Mouse (Mus musculus): Measurements from ENCODE around the gene Fat3. TPM values are rescaled to one million over a fixed set of nuclear protein-coding genes. Genes with fewer than 3 reads are reported as not detected.

The Fat3 gene
- polyA plus RNA-seq, 1 experiment from 2014 or later: 10.2 TPM

GRCm38 (mm10) chr9:16216235-16216634, 284.9 kb downstream of the Fat3 start:
- ATAC-seq (ENCODE audit: low FRiP score): no peak
- H3K4me2 ChIP-seq: no peak overlapping the region
- H3K36me3 ChIP-seq: no peaks in the 10 kb centered on the region
- peaks cover 34% of the 10 kb centered on the region for H3K4me1 ChIP-seq
- H3K4me3 ChIP-seq (replicated peaks): no peak overlapping the region
- H3K27ac ChIP-seq (replicated peaks): peak overlapping the region; percentile 45; the same call in 1 of the 2 replicates
- 71% methylated on average over 6 of the region's 6 CpGs for WGBS
- no peak overlapping the region for H3K9ac ChIP-seq (replicated peaks)
- H3K9me3 ChIP-seq (replicated peaks): no peaks in the 10 kb centered on the region
- no peaks in the 10 kb centered on the region for H3K27me3 ChIP-seq (replicated peaks)

DNA sequence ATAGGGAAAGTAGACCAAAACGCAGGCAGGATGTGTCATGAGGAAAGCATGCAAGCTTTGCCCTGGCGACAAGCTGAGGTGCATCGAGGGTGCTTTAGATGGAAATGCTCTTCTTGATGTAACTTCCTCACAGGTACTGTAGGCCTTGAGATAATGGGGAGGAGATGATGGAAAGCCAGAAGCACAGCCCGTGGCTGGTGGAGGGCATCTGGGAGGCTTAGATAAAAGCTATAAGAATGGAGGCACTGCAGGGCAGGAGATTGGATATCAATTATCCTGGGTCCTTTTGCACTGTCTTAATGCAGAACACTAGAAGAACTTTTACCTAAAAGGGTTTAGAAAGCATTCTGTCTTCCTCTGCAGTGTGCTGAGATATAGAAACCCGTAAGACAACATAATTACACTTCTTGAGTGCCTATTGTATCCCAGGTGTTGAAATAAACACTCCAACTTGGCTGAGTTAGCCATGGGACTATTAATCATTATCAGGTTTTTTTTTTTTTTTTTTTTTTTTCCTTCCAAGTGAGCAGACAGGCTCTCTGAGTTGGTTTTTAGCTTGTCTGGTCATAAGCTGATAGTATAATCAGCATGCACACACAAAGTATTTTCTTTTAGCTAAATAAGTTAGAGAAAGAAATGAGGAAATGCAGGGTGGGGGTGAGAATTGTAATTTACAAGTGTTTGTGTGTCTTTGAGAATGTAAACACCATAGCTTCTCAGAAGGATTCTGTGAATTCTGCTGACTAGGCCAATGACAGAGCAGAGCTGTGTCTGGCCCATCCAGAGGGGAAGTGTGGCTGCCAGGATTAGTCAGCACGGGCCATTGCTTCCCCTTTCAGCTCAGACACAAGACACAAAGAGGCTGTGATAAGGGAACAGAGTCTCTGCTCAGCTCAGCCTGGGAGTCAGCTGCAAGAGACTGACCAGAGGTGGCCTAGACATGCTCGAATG, 286.1 kb downstream of the Fat3 start:
- Histone ChIP-seq H3K27me3 (replicated peaks) (no peaks in the 10 kb centered on the region), H3K9ac (replicated peaks) (no peak overlapping the region), H3K4me2 (no peak overlapping the region), H3K36me3 (no peaks in the 10 kb centered on the region), H3K4me3 (replicated peaks) (no peak overlapping the region), H3K4me1 (peaks cover 34% of the 10 kb centered on the region), H3K27ac (replicated peaks) (peak overlapping the region; percentile 45), H3K9me3 (replicated peaks) (no peaks in the 10 kb centered on the region)
- peak; percentile 79 for ATAC-seq (ENCODE audit: low FRiP score)
- 54% methylated on average over 7 of the region's 7 CpGs for WGBS

DNA sequence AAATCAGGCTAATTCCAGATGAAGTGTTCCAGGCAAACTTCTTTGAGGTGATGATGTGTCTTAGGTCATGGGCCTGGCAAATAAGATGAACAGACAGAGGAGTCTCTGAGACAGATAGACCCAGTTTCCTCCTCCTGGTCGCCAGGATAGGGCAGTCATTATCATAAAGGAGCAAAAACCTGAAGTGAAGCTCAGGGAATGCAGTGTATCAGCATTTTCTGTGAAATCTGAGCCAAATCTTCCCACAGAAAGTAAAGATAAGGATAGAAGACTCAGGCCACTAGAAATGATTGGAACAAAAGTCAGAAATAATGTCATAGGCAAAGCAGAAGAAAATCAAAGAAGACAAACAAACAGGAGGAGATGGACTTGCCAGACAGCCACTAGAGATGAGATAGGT, 287.8 kb downstream of the Fat3 start:
- H3K27ac ChIP-seq (replicated peaks): no peak overlapping the region
- H3K4me1 ChIP-seq: peaks cover 34% of the 10 kb centered on the region
- no peaks in the 10 kb centered on the region for H3K9me3 ChIP-seq (replicated peaks)
- ATAC-seq (ENCODE audit: low FRiP score): no peak
- 55% methylated on average over 1 of the region's 1 CpGs for WGBS
- H3K27me3 ChIP-seq (replicated peaks): no peaks in the 10 kb centered on the region
- no peak overlapping the region for H3K9ac ChIP-seq (replicated peaks)
- H3K4me2 ChIP-seq: no peak overlapping the region
- no peaks in the 10 kb centered on the region for H3K36me3 ChIP-seq
- H3K4me3 ChIP-seq (replicated peaks): no peak overlapping the region

- Histone ChIP-seq H3K27me3 (replicated peaks) (no peaks in the 10 kb centered on the region), H3K4me1 (peaks cover 34% of the 10 kb centered on the region), H3K4me3 (replicated peaks) (no peak overlapping the region), H3K9ac (replicated peaks) (no peak overlapping the region), H3K9me3 (replicated peaks) (no peaks in the 10 kb centered on the region), H3K36me3 (no peaks in the 10 kb centered on the region), H3K27ac (replicated peaks) (no peak overlapping the region; the same call in 1 of the 2 replicates), H3K4me2 (no peak overlapping the region)
- 39% methylated on average over 3 of the region's 3 CpGs for WGBS
- peak; percentile 51; the same call in 1 of the 2 replicates for ATAC-seq (ENCODE audit: low FRiP score)
Observed at GRCm38 (mm10) chr9:16212628-16213027, 288.5 kb downstream of the Fat3 start.

DNA sequence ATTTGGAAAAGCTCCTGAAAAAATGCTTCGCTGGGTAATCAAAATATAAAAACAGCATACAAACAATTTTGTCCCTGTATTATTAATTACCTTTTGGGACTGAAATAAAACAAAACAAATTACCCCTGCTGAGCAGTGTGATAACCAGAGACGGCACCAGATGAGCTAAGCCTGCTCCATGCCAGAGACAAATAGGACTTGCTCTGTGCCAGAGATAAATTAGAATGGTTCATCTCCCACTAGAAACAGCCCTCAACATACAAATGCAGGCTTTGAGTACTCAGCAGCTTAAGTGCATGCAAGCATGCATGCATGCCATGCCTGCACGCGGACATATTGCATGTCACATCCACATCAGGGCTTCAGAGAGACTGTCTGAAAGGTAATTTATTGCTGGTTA, 288.9 kb downstream of the Fat3 start:
- no peaks in the 10 kb centered on the region for H3K9me3 ChIP-seq (replicated peaks)
- peaks cover 34% of the 10 kb centered on the region for H3K4me1 ChIP-seq
- WGBS: 36% methylated on average over 4 of the region's 4 CpGs
- no peak overlapping the region for H3K4me3 ChIP-seq (replicated peaks)
- H3K27me3 ChIP-seq (replicated peaks): no peaks in the 10 kb centered on the region
- no peak overlapping the region for H3K9ac ChIP-seq (replicated peaks)
- peak; percentile 58 for ATAC-seq (ENCODE audit: low FRiP score)
- H3K36me3 ChIP-seq: no peaks in the 10 kb centered on the region
- H3K27ac ChIP-seq (replicated peaks): peak overlapping the region; percentile 35; the same call in 1 of the 2 replicates
- H3K4me2 ChIP-seq: no peak overlapping the region

- no peak overlapping the region for H3K4me3 ChIP-seq (replicated peaks)
- peaks cover 34% of the 10 kb centered on the region for H3K4me1 ChIP-seq
- 71% methylated on average over 3 of the region's 3 CpGs for WGBS
- ATAC-seq (ENCODE audit: low FRiP score): no peak
- no peaks in the 10 kb centered on the region for H3K9me3 ChIP-seq (replicated peaks)
- H3K4me2 ChIP-seq: no peak overlapping the region
- H3K27me3 ChIP-seq (replicated peaks): no peaks in the 10 kb centered on the region
- H3K36me3 ChIP-seq: no peaks in the 10 kb centered on the region
- H3K27ac ChIP-seq (replicated peaks): peak overlapping the region; percentile 35
- H3K9ac ChIP-seq (replicated peaks): no peak overlapping the region
Observed at GRCm38 (mm10) chr9:16211468-16211867, 289.6 kb downstream of the Fat3 start.

DNA sequence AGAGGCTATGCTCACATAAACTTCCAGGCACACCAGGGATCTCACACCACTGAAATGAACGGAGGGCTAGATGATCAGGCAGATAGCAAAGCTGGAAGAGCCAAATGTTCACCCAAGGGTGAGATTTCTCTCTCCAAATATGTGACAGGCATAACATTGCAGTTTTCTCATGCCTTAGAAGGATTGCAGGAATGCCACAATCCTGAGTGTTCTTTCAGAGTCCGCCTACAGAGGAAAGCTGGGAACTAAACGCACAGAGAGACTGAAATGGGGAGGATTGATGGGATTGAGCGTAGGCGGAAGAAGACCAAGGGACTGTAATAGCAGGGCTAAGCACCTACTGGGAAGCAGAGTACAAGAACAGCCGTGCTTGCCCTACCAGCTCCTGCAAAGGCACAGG, 298.8 kb downstream of the Fat3 start:
- Histone ChIP-seq H3K27ac (replicated peaks) (no peak overlapping the region), H3K36me3 (no peaks in the 10 kb centered on the region), H3K4me1 (peaks cover 9% of the 10 kb centered on the region; the same call in 1 of the 2 replicates), H3K27me3 (replicated peaks) (no peaks in the 10 kb centered on the region), H3K9me3 (replicated peaks) (no peaks in the 10 kb centered on the region), H3K4me2 (no peak overlapping the region), H3K4me3 (replicated peaks) (no peak overlapping the region), H3K9ac (replicated peaks) (no peak overlapping the region)
- ATAC-seq (ENCODE audit: low FRiP score): no peak
- WGBS: 61% methylated on average over 6 of the region's 6 CpGs

- H3K4me3 ChIP-seq (replicated peaks): no peak overlapping the region
- H3K9ac ChIP-seq (replicated peaks): no peak overlapping the region
- no peaks in the 10 kb centered on the region for H3K36me3 ChIP-seq
- no peak overlapping the region for H3K4me2 ChIP-seq
- peaks cover 9% of the 10 kb centered on the region; the same call in 1 of the 2 replicates for H3K4me1 ChIP-seq
- H3K27ac ChIP-seq (replicated peaks): no peak overlapping the region
- WGBS: 72% methylated on average over 1 of the region's 1 CpGs
- no peak; the same call in 1 of the 2 replicates for ATAC-seq (ENCODE audit: low FRiP score)
- no peaks in the 10 kb centered on the region for H3K27me3 ChIP-seq (replicated peaks)
- no peaks in the 10 kb centered on the region for H3K9me3 ChIP-seq (replicated peaks)
Observed at GRCm38 (mm10) chr9:16200948-16201347, 300.1 kb downstream of the Fat3 start.

DNA sequence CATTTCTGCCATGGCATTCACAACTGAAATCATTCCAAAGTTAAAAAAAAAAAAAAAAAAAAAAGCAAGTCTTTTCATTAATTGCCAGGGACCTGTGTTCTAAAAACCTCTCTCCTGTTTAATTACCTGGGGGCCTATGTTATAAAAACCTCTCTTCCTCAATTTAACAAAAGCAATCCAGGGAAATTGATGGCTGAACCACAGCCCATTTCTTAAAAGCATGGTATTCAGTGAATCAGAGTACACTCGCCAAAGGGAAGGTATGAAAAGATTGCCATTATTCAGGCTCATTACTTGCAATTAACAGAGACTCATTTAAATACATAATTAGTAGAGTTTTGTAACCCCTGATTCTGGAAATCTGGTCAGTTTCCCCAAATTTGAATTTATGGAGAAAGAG, 314.6 kb downstream of the Fat3 start:
- H3K4me3 ChIP-seq (replicated peaks): no peak overlapping the region
- peaks cover 8% of the 10 kb centered on the region; the same call in 1 of the 2 replicates for H3K4me1 ChIP-seq
- H3K9me3 ChIP-seq (replicated peaks): no peaks in the 10 kb centered on the region
- 16% methylated on average over 1 of the region's 1 CpGs for WGBS
- no peak overlapping the region for H3K27ac ChIP-seq (replicated peaks)
- no peaks in the 10 kb centered on the region for H3K27me3 ChIP-seq (replicated peaks)
- H3K9ac ChIP-seq (replicated peaks): no peak overlapping the region
- H3K4me2 ChIP-seq: no peak overlapping the region
- no peaks in the 10 kb centered on the region for H3K36me3 ChIP-seq
- ATAC-seq (ENCODE audit: low FRiP score): no peak

DNA sequence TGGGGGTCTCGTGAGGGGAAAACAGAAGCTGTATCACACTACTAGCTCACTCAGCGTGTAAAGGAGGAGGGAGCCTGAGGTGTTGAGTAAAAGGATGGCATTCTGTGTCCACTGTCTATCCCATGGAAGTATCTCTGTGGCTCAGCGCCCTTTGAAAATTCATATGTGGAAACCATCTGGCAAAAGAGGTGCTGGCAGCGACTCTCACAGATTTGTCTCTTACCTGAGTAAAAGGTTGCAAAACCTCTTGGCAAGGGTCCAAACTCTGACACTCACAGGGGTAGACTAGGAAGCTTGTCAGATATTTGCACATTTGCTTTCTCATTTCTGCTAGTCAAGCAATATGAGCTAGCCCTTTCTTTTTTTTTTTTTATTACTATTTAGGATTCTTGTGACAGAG, 331.8 kb downstream of the Fat3 start:
- no peaks in the 10 kb centered on the region for H3K27me3 ChIP-seq (replicated peaks)
- H3K9me3 ChIP-seq (replicated peaks): no peaks in the 10 kb centered on the region
- H3K4me2 ChIP-seq: no peak overlapping the region
- no peaks in the 10 kb centered on the region for H3K36me3 ChIP-seq
- 90% methylated on average over 4 of the region's 4 CpGs for WGBS
- no peak overlapping the region for H3K27ac ChIP-seq (replicated peaks)
- ATAC-seq (ENCODE audit: low FRiP score): no peak
- H3K9ac ChIP-seq (replicated peaks): no peak overlapping the region
- H3K4me1 ChIP-seq: no peaks in the 10 kb centered on the region
- H3K4me3 ChIP-seq (replicated peaks): no peak overlapping the region

- 71% methylated on average over 2 of the region's 2 CpGs for WGBS
- H3K9ac ChIP-seq (replicated peaks): no peak overlapping the region
- no peak overlapping the region for H3K27ac ChIP-seq (replicated peaks)
- no peak overlapping the region for H3K4me3 ChIP-seq (replicated peaks)
- no peak for ATAC-seq (ENCODE audit: low FRiP score)
- H3K27me3 ChIP-seq (replicated peaks): no peaks in the 10 kb centered on the region
- no peaks in the 10 kb centered on the region for H3K36me3 ChIP-seq
- H3K4me1 ChIP-seq: no peaks in the 10 kb centered on the region
- no peaks in the 10 kb centered on the region for H3K9me3 ChIP-seq (replicated peaks)
- no peak overlapping the region for H3K4me2 ChIP-seq
Observed at GRCm38 (mm10) chr9:16168051-16168450, 333.0 kb downstream of the Fat3 start.

GRCm38 (mm10) chr9:16159366-16159765, 341.7 kb downstream of the Fat3 start:
- 96% methylated on average over 5 of the region's 5 CpGs for WGBS
- no peak for ATAC-seq (ENCODE audit: low FRiP score)
- Histone ChIP-seq H3K4me1 (no peaks in the 10 kb centered on the region), H3K4me3 (replicated peaks) (no peak overlapping the region), H3K4me2 (no peak overlapping the region), H3K27ac (replicated peaks) (no peak overlapping the region), H3K9ac (replicated peaks) (no peak overlapping the region), H3K36me3 (no peaks in the 10 kb centered on the region), H3K9me3 (replicated peaks) (no peaks in the 10 kb centered on the region), H3K27me3 (replicated peaks) (no peaks in the 10 kb centered on the region)

Data from neural tube, embryonic 15.5 days (tissue).